Mouse (Mus musculus): ENCODE data around the gene Arhgef19.

Gene Arhgef19

DNA sequence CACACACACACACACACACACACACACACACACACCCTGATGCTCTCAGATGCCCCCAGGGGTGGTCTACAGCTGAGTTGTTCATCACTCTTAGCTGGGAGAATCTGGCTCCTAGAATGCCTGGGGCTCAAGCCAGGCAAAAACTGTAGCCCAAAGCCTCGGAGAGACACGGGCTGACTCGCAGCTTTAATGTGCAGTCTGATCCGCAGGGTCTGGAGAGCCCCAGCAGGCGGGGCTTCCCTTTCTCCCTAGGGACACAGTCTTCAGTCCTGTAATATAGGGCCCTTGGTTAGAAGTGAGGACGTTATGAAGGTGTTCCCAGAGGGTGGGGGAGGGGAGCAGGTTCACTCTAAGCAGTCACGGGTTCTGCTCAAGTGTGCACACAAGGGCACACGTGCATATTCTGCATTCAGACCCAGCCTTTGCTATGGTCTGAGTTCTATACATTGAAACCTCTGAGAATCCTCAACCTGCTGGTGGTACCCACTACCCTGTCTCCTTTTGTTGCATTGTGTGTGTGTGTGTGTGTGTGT is 44.6 kb downstream of the Arhgef19 start:
- DNase-seq (ENCODE audit: low read depth, low spot score): no peak

DNA sequence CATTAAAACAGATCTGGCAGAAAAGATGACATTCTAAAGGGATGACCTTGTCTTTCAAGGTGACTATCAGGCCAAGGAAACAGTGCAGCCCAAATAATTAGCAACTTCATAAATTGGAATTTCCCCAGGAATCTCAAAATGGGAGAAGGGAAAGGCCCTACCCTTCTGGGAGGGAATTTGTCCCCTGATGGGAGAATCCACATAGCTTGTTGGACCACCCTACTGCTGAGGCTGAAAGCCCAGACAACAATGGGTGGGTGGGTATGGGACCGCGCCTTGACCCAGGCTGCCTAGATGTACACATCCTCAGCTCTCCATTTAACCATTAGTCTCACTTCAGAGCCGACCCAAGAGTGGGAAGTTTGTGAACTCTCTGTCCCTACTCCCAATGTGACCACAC is 45.2 kb downstream of the Arhgef19 start:
- no peak for DNase-seq (ENCODE audit: low read depth, low spot score)

DNA sequence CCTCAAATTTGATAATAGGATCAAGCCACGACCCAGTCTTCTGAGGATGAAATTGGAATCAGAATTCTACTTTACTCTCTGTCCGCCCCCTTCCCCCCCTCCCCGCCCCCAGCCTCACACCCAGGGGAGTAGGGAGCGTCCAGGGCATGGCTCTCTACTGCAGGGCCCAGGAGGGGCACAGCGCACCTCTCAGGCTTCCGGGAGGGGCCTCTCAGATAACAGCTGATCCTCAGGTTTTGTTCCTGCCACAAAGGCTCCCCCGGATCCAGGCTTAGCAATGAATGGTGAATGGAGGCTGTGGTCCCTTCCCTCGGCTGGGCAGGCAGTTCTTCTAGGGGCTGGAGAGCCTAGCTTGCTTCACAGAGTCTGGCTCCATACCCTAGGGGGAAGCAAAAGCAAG is 45.8 kb downstream of the Arhgef19 start:
- DNase-seq (ENCODE audit: low read depth, low spot score): no peak

DNA sequence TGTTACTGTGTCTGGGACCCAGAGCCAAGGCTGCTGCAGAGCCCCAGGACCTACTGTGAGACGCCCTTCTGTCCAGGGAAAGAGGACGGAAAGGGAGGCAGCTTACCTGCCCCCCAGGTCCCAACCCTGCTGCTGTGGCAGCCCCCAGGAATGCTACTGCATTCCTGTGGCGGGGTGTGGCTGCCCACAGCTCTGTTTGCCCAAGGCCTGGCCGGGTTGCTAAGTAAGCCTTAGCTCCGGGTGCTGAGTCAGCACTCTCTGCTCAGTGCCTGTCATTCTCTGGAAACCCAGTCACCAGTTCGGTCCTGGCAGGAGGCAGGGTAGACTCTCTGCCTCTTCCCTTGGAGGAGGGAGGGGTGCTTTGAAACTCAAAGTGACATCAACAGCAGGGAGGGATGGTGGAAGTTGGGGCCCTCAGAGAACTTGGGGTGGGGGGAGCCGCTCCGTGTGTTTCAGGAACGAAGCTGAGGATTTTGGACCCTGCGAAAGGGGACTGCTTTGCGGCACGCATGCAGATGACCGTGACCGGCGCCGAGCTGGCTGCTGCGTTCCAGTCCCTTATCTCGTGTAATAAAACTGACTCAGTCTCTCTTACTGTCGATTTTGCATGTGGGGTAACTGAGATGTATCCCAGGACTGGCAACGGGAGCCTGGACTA is 47.7 kb downstream of the Arhgef19 start:
- no peak for DNase-seq (ENCODE audit: low read depth, low spot score)

DNA sequence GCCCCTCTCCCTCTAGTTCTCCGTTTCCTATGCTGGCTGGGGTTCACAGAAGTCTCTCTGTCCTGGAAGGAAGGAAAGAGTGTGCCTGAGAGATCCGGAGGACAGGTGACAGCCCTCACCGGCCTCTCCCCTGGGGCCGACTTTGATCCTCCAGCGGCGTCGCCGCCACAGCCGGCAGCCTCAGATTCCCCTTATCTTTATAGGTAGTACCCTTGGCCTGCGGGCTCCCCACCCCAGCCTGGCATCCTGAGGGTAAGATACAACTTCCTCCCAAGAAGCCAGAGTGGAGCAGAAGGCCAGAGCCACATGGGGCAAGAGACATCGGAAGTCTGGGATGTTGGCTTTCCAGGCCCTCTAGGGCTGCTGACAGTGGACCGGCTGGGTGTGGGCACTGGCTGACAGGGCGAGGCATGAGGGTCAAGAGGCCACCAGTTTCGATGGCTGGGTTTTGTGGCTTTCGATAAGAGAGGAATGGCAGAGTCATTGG is 48.3 kb downstream of the Arhgef19 start:
- no peak for DNase-seq (ENCODE audit: low read depth, low spot score)

DNA sequence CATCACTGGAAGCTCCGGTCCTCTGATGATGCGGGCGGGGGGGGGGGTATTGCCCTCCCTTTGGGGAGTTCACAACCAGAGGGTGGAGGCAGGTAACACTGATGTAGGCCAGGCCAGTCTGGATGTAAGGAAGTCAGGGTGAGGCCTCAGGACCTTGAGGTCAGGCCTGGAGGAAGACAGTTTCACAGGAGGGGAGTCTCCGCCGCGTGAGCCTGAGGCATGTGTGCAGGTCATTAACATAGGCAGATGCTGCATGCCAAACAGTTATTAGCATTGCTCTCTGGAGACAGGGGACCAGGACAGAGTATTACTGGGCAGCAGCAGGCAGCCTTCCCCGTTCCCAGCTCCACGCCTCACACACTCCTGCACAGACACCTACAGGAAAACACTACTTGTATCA is 48.9 kb downstream of the Arhgef19 start:
- no peak for DNase-seq (ENCODE audit: low read depth, low spot score)

DNA sequence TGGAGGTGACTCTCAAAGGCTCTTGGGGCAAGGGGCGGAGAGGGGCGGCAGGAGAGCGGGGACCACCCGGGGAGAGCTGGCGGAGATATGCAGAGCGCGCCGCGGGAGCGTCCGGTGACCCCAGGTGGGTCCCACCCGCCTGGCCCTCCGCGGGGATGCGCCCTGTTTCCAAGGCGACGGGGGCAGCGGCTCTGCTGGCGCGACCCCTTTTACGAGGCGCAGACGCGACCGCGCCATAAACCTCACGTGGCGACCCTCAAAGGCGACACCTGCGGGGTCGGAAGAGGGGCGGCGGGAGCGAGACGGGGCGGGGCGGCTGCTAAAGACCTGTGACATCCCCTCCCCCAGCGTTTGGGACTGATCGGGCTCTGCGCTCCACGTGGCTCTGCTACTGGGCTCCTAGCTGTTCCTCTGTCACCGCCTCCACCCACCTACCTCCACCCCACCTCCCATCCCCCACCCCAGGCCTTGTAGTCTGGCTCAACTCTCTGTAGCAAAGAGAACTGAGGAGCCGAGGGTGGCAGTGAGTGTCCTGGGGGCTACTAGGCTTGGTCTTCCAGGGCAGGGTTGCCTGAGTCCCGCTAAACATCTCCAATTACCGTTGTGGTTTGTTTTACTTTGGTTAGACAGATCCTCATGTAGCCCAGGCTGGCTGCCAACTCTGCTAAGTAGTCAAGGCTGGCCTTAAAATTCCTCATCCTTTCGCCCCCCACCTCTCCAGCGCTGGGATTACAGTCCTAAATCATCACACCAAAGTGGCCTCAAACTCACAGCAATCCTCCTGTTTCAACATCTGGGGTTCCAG is 52.5 kb downstream of the Arhgef19 start:
- no peak for DNase-seq (ENCODE audit: low read depth, low spot score)

DNA sequence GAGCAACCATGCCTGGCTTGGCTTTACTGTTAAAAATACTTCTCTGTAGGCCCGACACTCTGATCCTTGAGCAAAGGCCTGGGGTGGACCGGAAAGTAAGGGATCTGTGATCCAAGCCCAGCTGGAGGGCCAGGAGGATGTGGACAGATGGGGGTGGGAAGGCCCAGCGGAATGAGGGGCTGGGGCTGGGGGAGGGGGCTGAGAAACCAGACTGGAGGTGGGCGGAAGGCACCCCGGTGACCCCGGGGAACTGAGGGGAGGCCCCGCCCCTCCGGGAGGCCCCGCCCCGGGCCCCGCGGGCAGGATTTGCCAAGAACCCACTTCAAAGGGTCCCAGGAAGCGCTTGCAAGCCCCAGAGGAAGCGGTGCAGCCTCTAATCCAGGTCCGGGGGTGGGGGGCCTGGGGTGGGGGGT is 56.5 kb downstream of the Arhgef19 start:
- DNase-seq (ENCODE audit: low read depth, low spot score): no peak

DNA sequence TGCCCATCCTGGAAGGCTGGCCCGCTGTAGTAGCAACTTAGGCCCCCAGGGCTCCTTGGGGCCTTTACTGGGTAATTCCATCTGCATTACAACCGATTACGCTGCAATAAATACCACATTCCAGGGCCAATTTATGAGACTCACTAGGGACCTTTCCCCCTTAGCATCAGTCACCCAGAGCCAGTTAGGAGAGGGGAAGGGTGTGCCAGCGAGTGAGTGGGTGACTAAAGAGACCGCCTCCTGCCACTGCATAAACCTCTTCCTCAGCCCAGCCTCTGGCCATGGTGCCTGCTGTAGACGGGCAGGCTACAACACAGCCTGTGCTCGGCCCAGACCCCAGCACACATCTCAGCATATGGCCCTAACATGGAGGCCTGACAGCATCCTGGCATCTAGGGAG is 58.6 kb downstream of the Arhgef19 start:
- no peak for DNase-seq (ENCODE audit: low read depth, low spot score)

DNA sequence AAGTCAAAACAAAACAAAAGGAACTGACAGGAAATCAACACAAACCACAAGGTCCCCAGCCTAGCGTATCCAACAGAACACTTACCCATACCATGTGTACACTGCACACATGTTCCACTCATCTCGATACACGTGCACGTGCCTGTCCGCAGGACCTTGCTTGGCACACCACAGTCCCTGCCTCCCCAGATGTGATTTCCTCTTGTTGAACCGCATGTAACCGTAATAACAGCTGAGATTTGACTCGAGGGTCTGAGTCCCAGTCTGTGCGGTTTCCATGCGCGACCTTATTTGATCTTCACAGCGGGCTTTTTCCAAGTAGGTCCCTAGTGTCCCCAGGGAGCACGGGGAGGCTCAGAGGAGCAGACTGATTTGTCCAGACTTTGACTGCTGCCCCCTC is 60.1 kb downstream of the Arhgef19 start:
- DNase-seq (ENCODE audit: low read depth, low spot score): no peak

DNA sequence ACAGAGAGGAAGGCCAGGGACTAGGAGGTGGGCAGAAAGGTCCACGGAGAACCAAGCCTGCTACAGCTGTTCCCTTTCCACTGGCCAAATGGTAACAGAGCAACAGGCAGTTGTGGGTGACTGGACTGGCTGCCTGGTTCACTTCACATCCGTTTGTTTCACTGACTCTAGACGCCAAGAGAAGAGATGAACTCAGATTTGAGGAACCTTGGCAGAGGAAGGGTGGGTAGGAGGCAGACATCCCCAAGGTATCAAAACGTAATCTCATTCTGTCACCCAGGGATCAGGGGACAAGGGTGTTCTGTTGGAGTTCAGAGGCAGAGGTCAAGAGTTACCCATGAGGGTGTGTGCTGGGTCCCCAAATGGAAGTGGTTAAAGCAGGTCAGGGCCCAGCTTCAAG is 60.9 kb downstream of the Arhgef19 start:
- DNase-seq (ENCODE audit: low read depth, low spot score): no peak

DNA sequence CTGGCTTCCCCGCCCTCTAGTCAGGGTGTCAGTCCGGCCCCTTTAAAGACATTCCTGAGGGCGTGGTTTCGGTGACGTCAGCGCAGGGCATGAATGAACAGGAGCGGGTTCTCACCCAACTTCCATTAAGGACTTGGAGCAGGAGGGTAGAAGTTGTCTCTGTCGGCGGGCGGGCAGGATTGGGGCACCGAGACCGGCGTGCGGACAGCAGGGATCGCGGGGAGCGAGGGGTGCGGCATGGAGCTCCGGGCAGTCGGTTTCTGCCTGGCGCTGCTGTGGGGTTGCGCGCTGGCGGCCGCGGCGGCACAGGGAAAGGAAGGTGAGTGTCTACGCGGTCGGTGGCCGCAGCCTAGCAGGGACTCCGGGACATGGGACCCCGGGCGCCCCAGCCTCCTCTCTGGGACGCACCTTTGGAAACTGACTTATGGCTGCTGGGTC is 61.8 kb downstream of the Arhgef19 start, which contains the start of gene Epha2:
TSS of gene Epha2 (plus strand) at position 125 of the 438 bp plus-strand sequence.
- peak; percentile 29 for DNase-seq (ENCODE audit: low read depth, low spot score)

DNA sequence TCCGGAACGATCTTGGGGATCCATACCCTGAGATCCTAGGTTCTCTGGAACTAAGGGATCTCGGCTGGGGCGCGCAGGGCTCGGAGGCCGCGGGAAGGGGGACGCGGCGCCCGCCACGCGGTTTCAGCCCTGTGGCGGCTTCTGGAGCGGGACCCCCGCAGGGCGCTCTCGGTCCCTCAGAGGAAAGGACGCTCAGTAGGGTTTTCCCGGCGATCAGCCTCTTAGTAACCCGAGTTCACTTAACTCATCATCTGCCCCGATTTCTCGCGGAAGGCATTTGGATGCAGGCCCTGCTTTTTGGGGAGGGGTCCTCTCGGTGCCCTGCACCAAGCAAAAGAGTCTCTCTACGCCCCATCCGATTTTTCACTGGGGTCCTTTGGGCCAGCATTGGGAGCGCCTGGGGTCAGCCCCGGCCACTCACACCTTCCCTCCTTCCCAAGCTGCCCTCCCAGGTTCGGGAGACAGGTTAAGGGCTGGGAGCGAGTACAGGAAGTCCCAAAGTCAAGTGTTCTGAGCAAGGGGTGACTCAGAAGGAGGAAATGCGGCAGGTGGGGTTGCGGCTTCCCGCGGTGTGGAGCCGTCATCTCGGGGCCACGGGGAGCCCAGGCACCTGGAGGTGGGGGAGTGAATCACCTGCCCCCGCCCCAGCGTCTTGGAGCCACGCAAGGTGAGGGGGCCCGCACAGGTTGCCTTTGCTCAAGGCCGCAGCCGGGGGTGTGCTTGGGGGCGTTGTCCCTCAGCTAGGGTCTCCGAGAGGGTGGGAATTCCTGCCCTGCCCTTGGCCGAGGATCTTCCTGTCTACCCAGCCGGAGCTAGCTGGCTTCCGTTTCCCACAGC is 62.5 kb downstream of the Arhgef19 start:
- DNase-seq (ENCODE audit: low read depth, low spot score): no peak

DNA sequence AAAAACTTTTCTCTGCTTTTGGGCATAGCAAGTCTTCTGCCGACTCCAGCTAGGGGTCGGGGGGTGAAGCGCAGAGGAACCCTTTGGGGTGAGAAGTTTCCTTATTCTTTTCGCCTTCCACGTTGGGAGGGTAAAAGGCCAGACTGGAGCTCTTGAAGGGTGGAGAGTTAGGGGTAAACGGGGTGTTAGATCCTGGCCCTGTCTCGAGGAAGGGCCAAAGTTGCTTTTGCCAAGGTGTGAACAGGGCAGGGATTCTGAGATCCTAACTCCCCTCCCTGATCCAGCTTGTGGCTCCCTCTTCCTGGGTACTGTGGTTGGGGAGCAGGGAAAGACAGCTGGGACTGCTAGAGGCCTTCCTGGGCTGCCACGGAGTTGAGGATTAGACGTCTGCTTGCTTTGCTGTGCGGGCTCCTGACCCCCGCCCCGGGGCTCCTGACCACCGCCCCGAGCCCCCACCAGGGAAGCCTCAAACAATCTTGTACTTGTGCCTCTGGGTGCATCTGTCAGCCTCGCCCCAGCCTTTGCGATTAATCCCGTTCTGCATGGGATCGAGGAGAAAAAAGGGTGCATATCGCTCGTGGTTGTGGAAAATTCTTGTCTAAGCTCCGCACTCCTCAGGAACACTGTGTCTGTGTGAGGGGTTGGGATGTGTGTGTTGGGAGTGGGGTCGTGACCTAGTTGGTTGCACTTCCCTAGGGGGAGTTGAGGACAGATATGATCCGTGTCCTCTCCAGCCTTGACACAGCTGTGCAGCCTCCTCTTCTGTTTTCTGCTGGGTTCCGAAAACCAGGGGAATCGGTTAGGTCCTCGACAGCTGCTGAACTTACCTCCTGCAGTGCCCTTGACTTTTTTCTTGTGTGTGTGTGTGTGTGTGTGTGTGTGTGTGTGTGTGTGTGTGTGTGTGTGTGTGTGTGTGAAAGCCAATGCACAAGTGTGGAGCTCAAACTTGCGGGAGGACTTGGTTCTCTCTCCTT is 63.4 kb downstream of the Arhgef19 start:
- DNase-seq (ENCODE audit: low read depth, low spot score): no peak

DNA sequence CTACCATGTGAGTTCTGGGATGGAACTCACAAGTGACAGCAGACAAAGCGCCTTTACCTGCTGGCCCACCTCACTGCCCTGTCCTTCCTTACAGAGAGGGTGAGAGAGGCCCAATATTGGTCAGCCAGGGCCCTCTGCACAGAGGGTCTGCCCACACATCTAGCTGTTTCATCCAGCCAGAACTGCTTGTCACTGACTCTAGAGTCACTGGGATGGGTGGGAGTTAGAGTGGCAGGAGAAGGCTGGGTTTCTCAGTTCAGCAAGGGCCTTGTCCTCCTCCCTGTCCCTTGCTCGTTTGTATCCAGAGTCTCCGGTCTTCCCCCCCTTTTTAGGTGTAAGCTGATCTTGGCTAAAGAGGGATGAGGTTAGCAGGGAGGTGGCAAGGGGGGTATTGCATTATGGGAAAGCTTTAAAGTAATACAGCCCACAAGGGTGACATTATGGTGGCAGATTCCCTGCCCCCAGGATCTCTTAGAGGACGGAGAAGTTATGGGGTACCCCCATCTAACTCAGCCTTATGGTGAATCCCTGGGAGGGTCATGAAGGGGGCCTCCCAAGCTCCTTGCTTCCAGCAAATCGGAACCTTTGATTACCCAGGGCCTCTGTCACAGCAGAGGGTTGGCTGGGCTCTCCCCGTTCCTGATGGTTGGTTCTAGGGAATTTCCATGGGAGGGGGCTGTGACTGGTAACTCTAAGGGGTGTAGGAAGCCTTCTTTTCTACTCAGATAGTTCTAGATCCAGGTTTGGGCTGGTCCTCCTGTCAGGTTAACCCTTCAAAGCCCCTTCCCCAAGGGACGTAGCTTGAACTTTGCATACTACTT is 64.3 kb downstream of the Arhgef19 start:
- no peak for DNase-seq (ENCODE audit: low read depth, low spot score)

DNA sequence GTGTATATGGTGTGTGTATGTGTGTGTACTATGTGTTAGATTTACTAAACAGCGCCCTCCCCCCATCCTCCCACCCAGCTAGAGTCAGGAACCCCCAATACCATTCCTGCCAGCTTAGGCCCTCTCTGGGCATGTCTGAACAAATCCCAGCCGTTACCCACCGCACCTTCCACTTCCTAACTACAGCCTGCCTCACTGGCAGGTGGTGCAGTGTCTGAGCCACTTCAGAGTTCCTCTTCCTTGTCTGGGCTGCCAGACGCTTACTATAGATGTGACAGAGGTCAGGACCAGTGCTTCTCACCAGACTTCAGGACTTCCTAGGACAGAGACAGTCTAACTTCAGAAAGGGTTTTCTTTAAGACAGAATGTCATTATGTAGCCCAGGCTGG is 64.9 kb downstream of the Arhgef19 start:
- DNase-seq (ENCODE audit: low read depth, low spot score): no peak

DNA sequence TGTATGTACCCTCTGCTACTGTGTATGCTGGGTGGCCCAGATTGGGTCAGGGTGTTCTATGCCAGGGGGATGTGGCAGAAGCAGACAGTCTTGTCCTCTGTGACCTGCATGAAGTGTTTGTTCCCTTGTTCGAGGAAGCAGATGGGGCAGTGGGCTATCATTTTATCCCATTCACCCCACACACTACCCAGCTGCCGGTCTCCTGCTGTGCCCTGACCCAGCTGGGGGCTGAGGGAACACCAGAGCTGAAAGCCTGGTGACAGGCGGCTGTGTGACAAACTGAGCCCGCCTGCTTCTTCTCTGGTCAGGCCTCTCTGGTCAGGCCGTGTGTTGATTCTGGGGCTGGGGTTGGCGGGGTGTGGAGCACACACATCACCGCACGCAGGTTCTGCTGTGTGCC is 66.8 kb downstream of the Arhgef19 start:
- no peak for DNase-seq (ENCODE audit: low read depth, low spot score)
